Comparison of ENCODE assay signal across 9 mouse cellular contexts in the genomic region with DNA sequence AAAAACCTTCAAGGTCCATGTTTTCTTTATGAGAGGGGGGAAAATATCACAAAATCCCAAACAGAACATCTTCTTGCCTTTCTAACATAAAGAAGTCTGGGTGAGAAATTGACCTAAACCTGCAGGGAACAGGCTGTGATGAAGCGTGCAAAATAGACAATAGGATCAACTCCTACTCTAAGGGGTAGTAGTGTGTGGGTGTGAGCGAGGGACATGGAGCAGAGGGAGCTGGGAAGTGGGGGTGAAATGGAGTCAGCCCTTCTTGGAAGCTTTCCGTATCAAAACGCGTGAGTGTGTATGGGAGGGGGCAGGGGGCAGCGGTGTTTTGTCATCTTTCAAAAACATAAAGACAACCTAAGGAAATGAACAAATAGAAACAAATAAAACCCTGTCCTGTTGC. TPM values are rescaled to one million over a fixed set of nuclear protein-coding genes. Genes with fewer than 3 reads are reported as not detected.
DNase-seq lines count a peak whose midpoint lies in the region; ATAC-seq lines count a peak whose summit lies in the region.
"Had no signal": no experiment of that assay in that cellular context is flagged by ENCODE, and none has a peak within 500 bp of the region (broad histone marks: within the 10 kb centered on the region; RNA-seq: fewer than 3 reads in every experiment).

No protein-coding gene starts in this region.

- no peak overlapping the region for H3K9ac ChIP-seq in forebrain, embryonic 11.5 days (ENCODE audit: low read length)
- H3K9ac ChIP-seq in hindbrain, embryonic 16.5 days (ENCODE audit: low read depth, low read length) = no peak overlapping the region
- peak overlapping the region; percentile 70; the same call in 1 of the 2 replicates for H3K9ac ChIP-seq in neural tube, embryonic 14.5 days (replicated peaks; ENCODE audit: low read depth, low read length)

- peaks cover 2% of the 10 kb centered on the region; the same call in 1 of the 2 replicates for H3K27me3 ChIP-seq in forebrain, embryonic 11.5 days (ENCODE audit: control insufficient read depth, insufficient read depth, low read length)
- H3K27me3 ChIP-seq in hindbrain, embryonic 16.5 days (replicated peaks; ENCODE audit: control insufficient read depth, insufficient read depth, low read length) = 0 out of 2 replicates have a peak, but pooled peaks cover 2% of the 10 kb centered on the region
- H3K27me3 ChIP-seq in neural tube, embryonic 14.5 days (ENCODE audit: control insufficient read depth, insufficient read depth, low read length) = no peaks in the 10 kb centered on the region

- ATAC-seq in forebrain, embryonic 11.5 days (replicated peaks; ENCODE audit: low FRiP score) = no peak
- peak; percentile 43; the same call in 1 of the 2 replicates for ATAC-seq in hindbrain, embryonic 16.5 days
- peak; percentile 38; the same call in 1 of the 2 replicates for ATAC-seq in neural tube, embryonic 14.5 days (ENCODE audit: low read depth)

- no peaks in the 10 kb centered on the region for H3K36me3 ChIP-seq in forebrain, embryonic 11.5 days (ENCODE audit: control insufficient read depth, insufficient read depth, low read length)
- no peaks in the 10 kb centered on the region for H3K36me3 ChIP-seq in hindbrain, embryonic 16.5 days (ENCODE audit: control insufficient read depth, insufficient read depth, low read length)
- H3K36me3 ChIP-seq in neural tube, embryonic 14.5 days (ENCODE audit: control insufficient read depth, insufficient read depth, low read length) = no peaks in the 10 kb centered on the region

- H3K4me1 ChIP-seq in forebrain, embryonic 11.5 days (replicated peaks; ENCODE audit: control insufficient read depth, insufficient read depth, low read length) = 0 out of 2 replicates have a peak, but pooled peaks cover 2% of the 10 kb centered on the region
- no peaks in the 10 kb centered on the region for H3K4me1 ChIP-seq in hindbrain, embryonic 16.5 days (ENCODE audit: control insufficient read depth, insufficient read depth, low read depth, low read length)
- peaks cover 4% of the 10 kb centered on the region; the same call in 1 of the 2 replicates for H3K4me1 ChIP-seq in neural tube, embryonic 14.5 days (ENCODE audit: control insufficient read depth, insufficient read depth, low read length)

- no peak overlapping the region for H3K27ac ChIP-seq in forebrain, embryonic 11.5 days (ENCODE audit: low read depth, low read length)
- H3K27ac ChIP-seq in hindbrain, embryonic 16.5 days (ENCODE audit: low read depth, low read length) = no peak overlapping the region
- no peak overlapping the region for H3K27ac ChIP-seq in neural tube, embryonic 14.5 days (ENCODE audit: low read depth, low read length)

- intact Hi-C loops in left cerebral cortex, postnatal 25 days (cut with DNase I) = no loop called here

- H3K4me3 ChIP-seq in forebrain, embryonic 11.5 days (ENCODE audit: low read depth, low read length) = no peak overlapping the region; the same call in 1 of the 2 replicates
- H3K4me3 ChIP-seq in hindbrain, embryonic 16.5 days (ENCODE audit: low read length) = peak overlapping the region; percentile 53
- H3K4me3 ChIP-seq in neural tube, embryonic 14.5 days (ENCODE audit: low read depth, low read length) = peak overlapping the region; percentile 50; the same call in 1 of the 2 replicates

- no peaks in the 10 kb centered on the region for H3K9me3 ChIP-seq in forebrain, embryonic 11.5 days (ENCODE audit: control insufficient read depth, low read length)
- H3K9me3 ChIP-seq in hindbrain, embryonic 16.5 days (ENCODE audit: control insufficient read depth, low read length) = no peaks in the 10 kb centered on the region
- no peaks in the 10 kb centered on the region for H3K9me3 ChIP-seq in neural tube, embryonic 14.5 days (ENCODE audit: control insufficient read depth, low read length)

- DNase-seq in left cerebral cortex, postnatal 25 days (ENCODE audit: low spot score in 2 of 2) = peak; percentile 6 to 30
- DNase-seq in left cerebral cortex, adult 11 months (ENCODE audit: low spot score) = no peak
- DNase-seq in forebrain, embryonic 11.5 days (ENCODE audit: low spot score) = no peak
- DNase-seq in Muller cell, postnatal 12 days (ENCODE audit: inconsistent ontology term) = no peak
- DNase-seq in frontal cortex, postnatal 14 days (ENCODE audit: low spot score in 2 of 2) = no peak

- peak overlapping the region; percentile 94; the same call in 1 of the 2 replicates for H3K4me2 ChIP-seq in forebrain, embryonic 11.5 days (ENCODE audit: low read depth, low read length, severe bottlenecking)
- H3K4me2 ChIP-seq in hindbrain, embryonic 16.5 days (ENCODE audit: low read length) = peak overlapping the region; percentile 81
- peak overlapping the region; percentile 90 for H3K4me2 ChIP-seq in neural tube, embryonic 14.5 days (ENCODE audit: low read depth, low read length)

- WGBS in forebrain, embryonic 11.5 days = 37% methylated on average over 6 of the region's 6 CpGs
- 33% methylated on average over 6 of the region's 6 CpGs for WGBS in hindbrain, embryonic 16.5 days
- 54% methylated on average over 6 of the region's 6 CpGs for WGBS in neural tube, embryonic 14.5 days

RNA-seq across cellular contexts. Expression of a gene that starts 0.5 kb away (rescaled TPM):
- 1 to 10 TPM; 6.9 to 7.2 TPM for total RNA-seq in left cerebral cortex, postnatal 25 days (2021)
- polyA plus RNA-seq in forebrain, embryonic 11.5 days (2014; fragmentation: Nextera tagmentation; extraction: Ambion mirVana) = 0.15 TPM in 1 of 2 replicates, not detected in the other
- polyA plus RNA-seq in hindbrain, embryonic 16.5 days (2015; fragmentation: Nextera tagmentation; extraction: Ambion mirVana) = 2.4 and 3.1 TPM in 2 replicates
- polyA plus RNA-seq in neural tube, embryonic 14.5 days (2014; fragmentation: Nextera tagmentation; extraction: Ambion mirVana) = 2.5 and 4.0 TPM in 2 replicates
- total RNA-seq: megakaryocyte-erythroid progenitor cell, adult 5-6 weeks had no signal
- polyA plus RNA-seq: small intestine, adult 2 months had no signal

RNA-seq across cellular contexts. Expression of a gene that starts 8.6 kb away (rescaled TPM):
- total RNA-seq in left cerebral cortex, postnatal 25 days (2021) = 10 to 100 TPM; 27.8 to 31.4 TPM
- polyA plus RNA-seq in forebrain, embryonic 11.5 days (2014; fragmentation: Nextera tagmentation; extraction: Ambion mirVana) = 0.73 and 1.0 TPM in 2 replicates
- polyA plus RNA-seq in hindbrain, embryonic 16.5 days (2015; fragmentation: Nextera tagmentation; extraction: Ambion mirVana) = 9.1 and 10.2 TPM in 2 replicates
- polyA plus RNA-seq in neural tube, embryonic 14.5 days (2014; fragmentation: Nextera tagmentation; extraction: Ambion mirVana) = 15.3 and 16.1 TPM in 2 replicates
- total RNA-seq: megakaryocyte-erythroid progenitor cell, adult 5-6 weeks had no signal

Comparison
In these comparisons a context has a peak if more than half of its experiments do, and no peak if none do; other contexts are left out.
1. DNase-seq: peak in left cerebral cortex, postnatal 25 days (2 of 2); none in left cerebral cortex, adult 11 months (single experiment), forebrain, embryonic 11.5 days (single experiment), Muller cell, postnatal 12 days (single experiment) and frontal cortex, postnatal 14 days (0 of 2).
2. Peak in every context shown above with its lines, with median percentiles within 50 percentile points of each other: H3K4me2 ChIP-seq.